Comparison of ENCODE assay signal across 25 mouse cellular contexts in genomic region chr17:32454188-32454587, GRCm38 (mm10). TPM values are rescaled to one million over a fixed set of nuclear protein-coding genes. Genes with fewer than 3 reads are reported as not detected.
DNase-seq lines count a peak whose midpoint lies in the region; ATAC-seq lines count a peak whose summit lies in the region.
"Had no signal": no experiment of that assay in that cellular context is flagged by ENCODE, and none has a peak within 500 bp of the region (broad histone marks: within the 10 kb centered on the region; RNA-seq: fewer than 3 reads in every experiment).

No protein-coding gene starts in this region.

- ATAC-seq in lung, embryonic 16.5 days (ENCODE audit: low read depth), result peak; percentile 79; the same call in 1 of the 2 replicates
- ATAC-seq in cerebellum, adult (ENCODE audit: insufficient number of reproducible peaks, low FRiP score, low TSS enrichment), result no peak
- ATAC-seq: forebrain, embryonic 15.5 days; hindbrain, embryonic 16.5 days; intestine, embryonic 15.5 days had no signal

- no peaks in the 10 kb centered on the region for H3K9me3 ChIP-seq in lung, embryonic 16.5 days (ENCODE audit: control insufficient read depth, low read length)
- H3K9me3 ChIP-seq: intestine, embryonic 15.5 days had no signal

- no peak overlapping the region for H3K27ac ChIP-seq in lung, embryonic 16.5 days (ENCODE audit: low read length)
- H3K27ac ChIP-seq: forebrain, embryonic 15.5 days; intestine, embryonic 15.5 days; liver, embryonic 14.5 days; midbrain, embryonic 12.5 days had no signal

- H3K9ac ChIP-seq in lung, embryonic 16.5 days (ENCODE audit: low read length), result no peak overlapping the region
- H3K9ac ChIP-seq: forebrain, embryonic 15.5 days; intestine, embryonic 15.5 days; liver, embryonic 14.5 days; midbrain, embryonic 12.5 days had no signal

- H3K4me3 ChIP-seq in lung, embryonic 16.5 days (ENCODE audit: low read length), result no peak overlapping the region
- H3K4me3 ChIP-seq: forebrain, embryonic 15.5 days; intestine, embryonic 15.5 days; midbrain, embryonic 12.5 days had no signal

- H3K36me3 ChIP-seq in lung, embryonic 16.5 days (ENCODE audit: control insufficient read depth, insufficient read depth, low read length), result no peaks in the 10 kb centered on the region
- H3K36me3 ChIP-seq: forebrain, embryonic 15.5 days; intestine, embryonic 15.5 days; midbrain, embryonic 12.5 days had no signal

- no peaks in the 10 kb centered on the region for H3K27me3 ChIP-seq in lung, embryonic 16.5 days (ENCODE audit: control insufficient read depth, insufficient read depth, low read depth, low read length)

- WGBS in lung, embryonic 16.5 days, result 45% methylated on average over 4 of the region's 4 CpGs

- 0 out of 2 replicates have a peak, but pooled peaks cover 3% of the 10 kb centered on the region for H3K4me1 ChIP-seq in lung, embryonic 16.5 days (replicated peaks; ENCODE audit: control insufficient read depth, insufficient read depth, low read length)

- DNase-seq in adrenal gland, postnatal 10 days, result peak; percentile 26
- DNase-seq in adrenal gland, adult 2 months, result no peak
- peak; percentile 55 for DNase-seq in heart, postnatal 4 days
- no peak for DNase-seq in heart, adult 9 months (ENCODE audit: low spot score in 2 of 2)
- peak; percentile 43 to 58 for DNase-seq in lung, postnatal 4 days
- DNase-seq in embryo, embryonic 10.5 days (ENCODE audit: low spot score), result no peak
- DNase-seq: cerebellum, adult 18-20 months; cerebellum, postnatal 25 days; embryo, embryonic 11 days; kidney, postnatal 36 days; thymus, adult 2 months had no signal

- H3K4me2 ChIP-seq in lung, embryonic 16.5 days (ENCODE audit: low read depth, low read length), result no peak overlapping the region
- H3K4me2 ChIP-seq: forebrain, embryonic 15.5 days; heart, embryonic 11.5 days; intestine, embryonic 15.5 days; midbrain, embryonic 12.5 days had no signal

RNA-seq across cellular contexts. Expression of gene Cyp4f39, which starts 1.7 kb away (rescaled TPM):
- under 1 TPM; 0.36 to 0.45 TPM for total RNA-seq in adrenal gland, postnatal 10 days (2021)
- total RNA-seq in adrenal gland, adult 2 months (2021), result not detected
- polyA plus RNA-seq in adrenal gland, adult 2 months (2012; rRNA removed), result not detected in 2 replicates
- total RNA-seq in heart, postnatal 4 days (2021), result under 1 TPM; 0.17 to 0.43 TPM
- 0.69 and 0.80 TPM in 2 replicates for polyA plus RNA-seq in lung, embryonic 16.5 days (2015; fragmentation: Nextera tagmentation; extraction: Ambion mirVana)
- total RNA-seq: layer of hippocampus, adult 8-10 months; left cerebral cortex, adult 18-20 months; left cerebral cortex, postnatal 25 days; neutrophil, adult 5-6 weeks had no signal
- polyA plus RNA-seq: heart, embryonic 11.5 days had no signal

RNA-seq across cellular contexts. Expression of gene Pglyrp2, which starts 30.2 kb away (rescaled TPM):
- 10 to 100 TPM; 13.5 to 36.1 TPM for total RNA-seq in adrenal gland, postnatal 10 days (2021)
- under 1 TPM; 0.29 to 0.35 TPM for total RNA-seq in adrenal gland, adult 2 months (2021)
- 0.82 and 0.87 TPM in 2 replicates for polyA plus RNA-seq in adrenal gland, adult 2 months (2012; rRNA removed)
- not detected for total RNA-seq in heart, postnatal 4 days (2021)
- 0.74 TPM in 1 of 2 replicates, not detected in the other for polyA plus RNA-seq in lung, embryonic 16.5 days (2015; fragmentation: Nextera tagmentation; extraction: Ambion mirVana)
- total RNA-seq: gastrocnemius, adult 8-10 months; layer of hippocampus, adult 8-10 months; left cerebral cortex, adult 18-20 months; left cerebral cortex, postnatal 25 days had no signal
- polyA plus RNA-seq: forebrain, embryonic 15.5 days; hindbrain, embryonic 16.5 days; kidney, embryonic 14.5 days; midbrain, embryonic 12.5 days had no signal

RNA-seq across cellular contexts. Expression of gene Rasal3, which starts 50.8 kb away (rescaled TPM):
- 1 to 10 TPM; 4.5 to 4.9 TPM for total RNA-seq in adrenal gland, postnatal 10 days (2021)
- total RNA-seq in adrenal gland, adult 2 months (2021), result 1 to 10 TPM; 1.2 to 1.6 TPM
- 3.3 and 4.1 TPM in 2 replicates for polyA plus RNA-seq in adrenal gland, adult 2 months (2012; rRNA removed)
- under 1 TPM; 0.52 to 0.67 TPM for total RNA-seq in heart, postnatal 4 days (2021)
- 1.7 and 4.0 TPM in 2 replicates for polyA plus RNA-seq in lung, embryonic 16.5 days (2015; fragmentation: Nextera tagmentation; extraction: Ambion mirVana)
- total RNA-seq: gastrocnemius, adult 8-10 months had no signal

RNA-seq across cellular contexts. Expression of gene Cyp4f17, which starts 51.7 kb away (rescaled TPM):
- total RNA-seq in adrenal gland, postnatal 10 days (2021), result 10 to 100 TPM in 1 of 2 experiments, 1 to 10 TPM in 1; 7.2 to 10.6 TPM
- 10 to 100 TPM in 1 of 2 experiments, 1 to 10 TPM in 1; 7.2 to 10.3 TPM for total RNA-seq in adrenal gland, adult 2 months (2021)
- 13.0 and 16.2 TPM in 2 replicates for polyA plus RNA-seq in adrenal gland, adult 2 months (2012; rRNA removed)
- total RNA-seq in heart, postnatal 4 days (2021), result 1 to 10 TPM; 8.0 to 9.1 TPM
- polyA plus RNA-seq in lung, embryonic 16.5 days (2015; fragmentation: Nextera tagmentation; extraction: Ambion mirVana), result 7.9 and 8.7 TPM in 2 replicates

Comparison
In these comparisons a context has a peak if more than half of its experiments do, and no peak if none do; other contexts are left out.
1. DNase-seq: peak in adrenal gland, postnatal 10 days (single experiment), heart, postnatal 4 days (single experiment) and lung, postnatal 4 days (2 of 2); none in adrenal gland, adult 2 months (single experiment), heart, adult 9 months (0 of 2) and embryo, embryonic 10.5 days (single experiment).
2. RNA of gene Pglyrp2, which starts 30.2 kb away (total RNA-seq): 13.5 to 36.1 TPM in adrenal gland, postnatal 10 days; 0.29 to 0.35 TPM in adrenal gland, adult 2 months and not detected in heart, postnatal 4 days; every median in the first group is over 10 times any median in the second.